In the genomic region with DNA sequence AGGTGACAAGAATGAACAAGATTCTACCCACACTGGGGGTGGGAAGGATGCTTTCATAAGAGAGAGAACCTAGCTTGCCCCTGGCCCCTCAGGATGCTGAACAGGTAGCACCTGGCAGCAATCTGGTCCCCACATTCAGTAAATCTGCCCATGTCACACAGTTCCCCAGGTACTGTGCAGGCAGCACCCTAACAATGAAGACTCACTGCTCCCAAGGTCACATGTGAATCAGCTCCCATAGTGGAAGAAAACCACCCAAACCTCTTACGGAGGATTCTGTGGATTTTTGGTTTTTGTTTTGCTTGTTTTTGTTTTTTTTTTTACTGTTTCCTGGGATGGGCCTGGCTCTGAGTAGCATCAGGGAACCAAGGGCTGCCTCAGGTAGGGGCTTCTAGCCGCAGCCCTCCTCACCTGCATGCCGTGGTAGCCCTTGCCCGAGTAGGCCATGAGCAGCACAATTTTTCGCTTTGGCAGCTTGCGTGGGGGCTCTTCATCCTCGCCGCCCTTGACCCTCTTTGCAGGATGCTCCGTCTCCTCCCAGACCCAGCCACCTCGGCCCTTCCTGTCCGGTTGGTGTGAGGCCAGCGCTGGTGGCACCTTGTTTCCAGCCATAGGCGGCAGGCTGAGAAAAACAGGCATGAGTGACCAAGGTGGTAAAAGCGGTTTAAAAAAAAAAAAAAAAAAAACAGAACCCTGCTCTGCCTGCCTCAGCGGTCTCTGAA, we compare ENCODE assay signal across 8 mouse cellular contexts. TPM values are rescaled to one million over a fixed set of nuclear protein-coding genes. Genes with fewer than 3 reads are reported as not detected.
DNase-seq lines count a peak whose midpoint lies in the region; ATAC-seq and TF ChIP-seq lines count a peak whose summit lies in the region.

No protein-coding gene starts in this region.

- H3K4me1 ChIP-seq in heart, embryonic 12.5 days (replicated peaks), result peaks cover 16% of the 10 kb centered on the region
- no peaks in the 10 kb centered on the region for H3K4me1 ChIP-seq in bone marrow, adult 2 months (ENCODE audit: control insufficient read depth, insufficient read depth, low read length)
- H3K4me1 ChIP-seq in heart, embryonic 16.5 days (ENCODE audit: control insufficient read depth, insufficient read depth, low read length), result peaks cover 13% of the 10 kb centered on the region

- H3K27me3 ChIP-seq in heart, embryonic 12.5 days (replicated peaks), result no peaks in the 10 kb centered on the region
- no peaks in the 10 kb centered on the region for H3K27me3 ChIP-seq in heart, embryonic 16.5 days (ENCODE audit: control insufficient read depth, insufficient read depth, low read length)

- H3K4me3 ChIP-seq in heart, embryonic 12.5 days, result peak overlapping the region; percentile 98
- H3K4me3 ChIP-seq in bone marrow, adult 2 months (replicated peaks; ENCODE audit: control insufficient read depth, low read depth, low read length), result peak overlapping the region; percentile 65
- H3K4me3 ChIP-seq in heart, embryonic 16.5 days (ENCODE audit: low read length), result peak overlapping the region; percentile 75
- peak overlapping the region; percentile 75 for H3K4me3 ChIP-seq in macrophage (ENCODE audit: inconsistent target)

- peak overlapping the region; percentile 98 for H3K4me2 ChIP-seq in heart, embryonic 12.5 days
- peak overlapping the region; percentile 65 for H3K4me2 ChIP-seq in heart, embryonic 16.5 days (ENCODE audit: low read depth, low read length)

- no peak for TF ChIP-seq POLR2A in bone marrow, adult 2 months (IDR thresholded peaks at IDR 0.05; ENCODE audit: borderline replicate concordance, control insufficient read depth, low read depth, low read length)

- H3K27ac ChIP-seq in heart, embryonic 12.5 days (ENCODE audit: poor library complexity, severe bottlenecking), result no peak overlapping the region
- H3K27ac ChIP-seq in bone marrow, adult 2 months (ENCODE audit: control insufficient read depth, insufficient read depth, low read depth, low read length, poor library complexity), result no peak overlapping the region
- H3K27ac ChIP-seq in heart, embryonic 16.5 days (ENCODE audit: low read length), result no peak overlapping the region
- H3K27ac ChIP-seq in macrophage, result no peak overlapping the region

- 17% methylated on average over 15 of the region's 15 CpGs for WGBS in heart, embryonic 12.5 days
- 20% methylated on average over 15 of the region's 15 CpGs for WGBS in bone marrow, adult 2 months
- 18% methylated on average over 15 of the region's 15 CpGs for WGBS in heart, embryonic 16.5 days
- WGBS in macrophage (ENCODE audit: missing documents), result 23% methylated on average over 15 of the region's 15 CpGs

- peaks cover 51% of the 10 kb centered on the region for H3K79me2 ChIP-seq in macrophage (ENCODE audit: inconsistent target)

- no peaks in the 10 kb centered on the region for H3K9me3 ChIP-seq in heart, embryonic 12.5 days (replicated peaks)
- H3K9me3 ChIP-seq in heart, embryonic 16.5 days (replicated peaks; ENCODE audit: control insufficient read depth, low read length), result no peaks in the 10 kb centered on the region

- ATAC-seq in heart, embryonic 12.5 days (ENCODE audit: insufficient number of reproducible peaks, low FRiP score), result no peak
- no peak for ATAC-seq in heart, embryonic 16.5 days (replicated peaks; ENCODE audit: extremely low read depth, insufficient read depth, low FRiP score)

- no peak for DNase-seq in heart, adult 9 months (ENCODE audit: low spot score in 2 of 2)
- DNase-seq in spleen, adult 12 weeks (ENCODE audit: low spot score), result no peak
- DNase-seq in thymus, adult 18-20 months, result no peak
- DNase-seq in thymus, postnatal 25 days, result no peak

- TF ChIP-seq CTCF in bone marrow, adult 2 months (IDR thresholded peaks at IDR 0.05; ENCODE audit: control insufficient read depth, insufficient read depth, low read length), result no peak

- H3K36me3 ChIP-seq in heart, embryonic 12.5 days, result peaks cover 42% of the 10 kb centered on the region
- H3K36me3 ChIP-seq in heart, embryonic 16.5 days (ENCODE audit: control insufficient read depth, insufficient read depth), result peaks cover 12% of the 10 kb centered on the region
- peaks cover 21% of the 10 kb centered on the region for H3K36me3 ChIP-seq in macrophage (ENCODE audit: inconsistent target)

- H3K9ac ChIP-seq in heart, embryonic 12.5 days, result peak overlapping the region; percentile 95
- H3K9ac ChIP-seq in heart, embryonic 16.5 days (ENCODE audit: low read length), result peak overlapping the region; percentile 84

RNA-seq across cellular contexts. Expression of gene Pus1, which starts 1.0 kb away (rescaled TPM):
- polyA plus RNA-seq in heart, embryonic 12.5 days (2016; fragmentation: Nextera tagmentation; extraction: Ambion mirVana), result 33.8 and 37.8 TPM in 2 replicates
- polyA plus RNA-seq in bone marrow, adult 2 months (2011; ENCODE audit: insufficient read depth, insufficient read length, low replicate concordance, missing spikeins), result 19.4 and 22.0 TPM in 2 replicates
- polyA plus RNA-seq in heart, embryonic 16.5 days (2015; fragmentation: Nextera tagmentation; extraction: Ambion mirVana), result 31.3 and 33.9 TPM in 2 replicates
- total RNA-seq in macrophage (2018; cell fraction: chromatin; rRNA removed), result 10 to 100 TPM in 25 of 26 experiments, 1 to 10 TPM in 1; 9.2 to 29.5 (median 19.7) TPM
- total RNA-seq in macrophage (2018; cell fraction: cytosol; rRNA removed), result 10 to 100 TPM; 12.5 to 21.4 (median 17.6) TPM
- 10 to 100 TPM in 25 of 26 experiments, 1 to 10 TPM in 1; 8.9 to 39.1 (median 18.0) TPM for total RNA-seq in macrophage (2018; cell fraction: nucleus; rRNA removed)
- polyA plus RNA-seq in macrophage (2018), result 14.8 to 27.1 TPM (median 18.1 TPM) in 3 replicates

RNA-seq across cellular contexts. Expression of gene Ep400, which starts 8.9 kb away (rescaled TPM):
- 32.1 and 32.7 TPM in 2 replicates for polyA plus RNA-seq in heart, embryonic 12.5 days (2016; fragmentation: Nextera tagmentation; extraction: Ambion mirVana)
- polyA plus RNA-seq in bone marrow, adult 2 months (2011; ENCODE audit: insufficient read depth, insufficient read length, low replicate concordance, missing spikeins), result 26.9 and 45.0 TPM in 2 replicates
- polyA plus RNA-seq in heart, embryonic 16.5 days (2015; fragmentation: Nextera tagmentation; extraction: Ambion mirVana), result 26.0 and 28.9 TPM in 2 replicates
- 100 to 1,000 TPM; 121 to 344 (median 189) TPM for total RNA-seq in macrophage (2018; cell fraction: chromatin; rRNA removed)
- 10 to 100 TPM; 32.7 to 65.2 (median 42.6) TPM for total RNA-seq in macrophage (2018; cell fraction: cytosol; rRNA removed)
- 100 to 1,000 TPM in 23 of 26 experiments, 10 to 100 TPM in 3; 90.4 to 232 (median 124) TPM for total RNA-seq in macrophage (2018; cell fraction: nucleus; rRNA removed)
- 24.9 to 26.4 TPM (median 26.3 TPM) in 3 replicates for polyA plus RNA-seq in macrophage (2018)

RNA-seq across cellular contexts. Expression of gene Ulk1, which starts 30.5 kb away (rescaled TPM):
- 17.4 TPM in 2 replicates for polyA plus RNA-seq in heart, embryonic 12.5 days (2016; fragmentation: Nextera tagmentation; extraction: Ambion mirVana)
- polyA plus RNA-seq in bone marrow, adult 2 months (2011; ENCODE audit: insufficient read depth, insufficient read length, low replicate concordance, missing spikeins), result 25.6 and 64.6 TPM in 2 replicates
- polyA plus RNA-seq in heart, embryonic 16.5 days (2015; fragmentation: Nextera tagmentation; extraction: Ambion mirVana), result 10.0 and 13.1 TPM in 2 replicates
- total RNA-seq in macrophage (2018; cell fraction: chromatin; rRNA removed), result 100 to 1,000 TPM in 8 of 26 experiments, 10 to 100 TPM in 18; 34.8 to 152 (median 77.9) TPM
- total RNA-seq in macrophage (2018; cell fraction: cytosol; rRNA removed), result 10 to 100 TPM; 11.7 to 33.5 (median 17.2) TPM
- total RNA-seq in macrophage (2018; cell fraction: nucleus; rRNA removed), result 10 to 100 TPM; 13.5 to 95.7 (median 32.3) TPM
- 9.6 to 23.9 TPM (median 15.4 TPM) in 3 replicates for polyA plus RNA-seq in macrophage (2018)
